Mouse (Mus musculus): ENCODE data around the gene Osbpl6.

Gene Osbpl6

DNA sequence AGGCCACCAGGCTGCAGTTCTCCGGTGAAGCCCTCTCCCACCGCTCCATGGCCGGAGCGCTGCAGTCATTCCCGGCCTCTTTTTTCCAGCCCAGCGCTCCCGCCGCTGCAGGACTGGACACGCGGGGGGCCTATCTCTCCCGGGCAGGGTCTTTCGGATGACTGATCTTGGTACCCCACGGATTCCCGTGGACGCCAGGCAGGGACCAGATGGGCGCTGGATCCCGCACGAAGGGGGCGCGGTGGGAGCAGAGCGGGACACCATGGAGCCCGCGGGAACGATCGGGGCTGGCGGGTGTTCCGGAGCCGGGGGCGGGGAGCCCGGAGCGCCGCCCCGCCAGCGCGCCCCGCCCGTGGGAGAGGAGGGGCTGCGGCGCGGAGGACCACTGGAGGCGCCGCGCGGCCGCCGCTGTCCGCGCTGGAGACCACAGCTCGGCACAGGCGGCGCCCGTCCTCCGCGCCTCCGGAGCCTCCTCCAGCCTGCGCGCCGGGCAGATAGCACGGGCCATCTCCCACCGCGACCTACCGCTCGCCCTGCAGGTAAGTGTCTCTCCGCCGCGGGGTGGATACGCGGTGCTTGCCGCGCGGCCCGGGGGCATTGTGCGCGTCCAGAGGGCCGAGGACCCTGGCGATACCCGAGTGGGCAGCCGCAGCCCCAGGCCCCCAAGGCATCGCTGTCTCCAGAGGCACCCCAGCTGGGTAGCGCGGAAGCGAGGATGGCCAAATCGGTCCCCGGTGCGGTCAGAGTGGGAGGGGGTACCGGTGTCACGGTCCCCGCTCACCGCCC lies at the start of gene Osbpl6:
Gene Osbpl6 (plus strand): TSS at position 358 of the 786 bp plus-strand sequence.
- no peak for DNase-seq (ENCODE audit: low spot score)

DNA sequence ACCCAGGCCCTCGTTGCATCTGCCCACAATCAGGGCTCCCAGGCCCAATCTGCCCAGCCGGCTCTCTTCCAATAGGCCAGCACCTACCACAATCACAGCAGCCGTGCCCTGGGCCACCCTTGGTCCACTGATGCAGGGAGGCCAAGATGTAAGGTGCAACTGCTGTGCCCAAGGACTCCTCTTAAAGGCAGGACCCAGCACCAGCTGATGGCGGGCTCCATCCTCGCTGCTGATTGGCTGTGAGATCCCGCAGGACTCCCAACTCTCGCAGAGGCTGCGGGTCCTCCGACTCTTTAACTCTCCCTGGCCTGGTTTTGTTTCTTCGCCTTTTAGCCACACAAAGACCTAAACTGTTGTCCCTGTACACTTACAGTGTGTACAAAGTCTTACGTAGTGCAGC lies 46.1 kb upstream of the Osbpl6 start, which contains the start of gene Cyct:
Gene Cyct (minus strand): TSS at position 225 of the 400 bp plus-strand sequence.
- DNase-seq (ENCODE audit: low spot score), result no peak

DNA sequence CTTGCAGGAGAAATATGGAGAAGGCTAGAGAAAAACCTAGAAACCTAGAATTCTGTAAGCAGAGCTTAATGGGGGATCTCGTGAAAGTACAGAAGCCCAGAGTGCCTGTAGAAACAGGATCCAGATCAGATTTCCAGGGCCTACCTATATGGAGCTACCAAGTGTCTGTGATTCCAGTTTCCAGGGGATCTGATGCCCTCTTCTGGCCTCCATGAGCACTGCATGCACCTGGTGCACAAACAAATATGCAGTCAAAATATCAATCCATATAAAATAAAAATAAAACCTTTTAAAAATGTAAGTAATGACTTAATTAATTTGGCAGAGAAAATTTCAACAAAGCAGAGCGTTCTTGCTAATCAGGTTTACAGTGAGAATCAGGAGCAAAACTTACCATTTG lies 44.2 kb upstream of the Osbpl6 start:
- no peak for DNase-seq (ENCODE audit: low spot score)

DNA sequence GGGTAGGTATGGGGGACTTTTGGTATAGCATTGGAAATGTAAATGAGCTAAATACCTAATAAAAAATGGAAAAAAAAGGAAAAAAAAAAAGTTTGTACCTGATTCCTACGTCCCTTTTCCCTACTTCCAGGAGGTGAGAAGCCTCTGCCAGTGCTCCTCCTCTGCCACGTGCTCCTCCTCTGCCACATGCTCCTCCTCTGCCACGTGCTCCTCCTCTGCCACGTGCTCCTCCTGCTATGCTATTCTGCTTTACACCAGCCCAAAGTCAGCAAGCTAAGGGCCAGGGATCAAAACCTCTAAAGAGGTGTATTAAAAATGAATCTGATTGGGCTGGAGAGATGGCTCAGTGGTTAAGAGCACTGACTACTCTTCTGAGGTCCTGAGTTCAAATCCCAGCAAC lies 40.5 kb upstream of the Osbpl6 start:
- no peak for DNase-seq (ENCODE audit: low spot score)

DNA sequence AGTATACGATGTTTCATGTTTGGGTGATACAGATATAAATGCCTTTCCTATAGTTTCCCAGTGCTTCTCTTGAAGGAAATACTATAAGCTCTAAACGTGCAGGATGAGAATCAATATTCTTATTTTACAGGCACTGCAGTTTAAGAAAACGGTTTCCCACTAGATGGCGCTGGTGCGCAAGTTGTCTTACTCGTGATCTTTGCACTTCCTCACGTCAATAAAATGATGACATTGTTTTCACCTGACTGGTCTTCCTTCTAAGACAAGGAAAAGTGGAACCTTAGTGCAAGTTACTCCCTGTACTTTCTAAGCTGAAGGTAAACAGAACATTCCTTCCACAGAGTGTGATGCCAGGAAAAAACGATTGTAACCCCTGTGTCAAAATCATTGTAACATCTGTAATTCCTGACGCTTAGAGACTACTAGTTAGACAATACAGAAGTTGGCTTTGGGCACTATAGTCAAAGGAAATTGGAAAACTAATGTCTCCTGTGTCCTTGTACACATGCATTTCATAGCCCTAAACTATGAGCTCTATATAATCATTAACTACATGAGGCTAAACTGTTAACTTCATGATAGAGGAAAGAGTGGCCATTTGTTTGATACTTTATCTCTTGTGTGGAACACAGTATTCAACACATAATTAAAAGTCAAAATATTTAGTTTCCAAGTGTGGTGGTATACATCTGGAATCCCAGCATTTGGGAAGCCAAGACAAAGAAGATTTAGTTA lies 39.0 kb upstream of the Osbpl6 start:
- DNase-seq (ENCODE audit: low spot score), result peak; percentile 55

DNA sequence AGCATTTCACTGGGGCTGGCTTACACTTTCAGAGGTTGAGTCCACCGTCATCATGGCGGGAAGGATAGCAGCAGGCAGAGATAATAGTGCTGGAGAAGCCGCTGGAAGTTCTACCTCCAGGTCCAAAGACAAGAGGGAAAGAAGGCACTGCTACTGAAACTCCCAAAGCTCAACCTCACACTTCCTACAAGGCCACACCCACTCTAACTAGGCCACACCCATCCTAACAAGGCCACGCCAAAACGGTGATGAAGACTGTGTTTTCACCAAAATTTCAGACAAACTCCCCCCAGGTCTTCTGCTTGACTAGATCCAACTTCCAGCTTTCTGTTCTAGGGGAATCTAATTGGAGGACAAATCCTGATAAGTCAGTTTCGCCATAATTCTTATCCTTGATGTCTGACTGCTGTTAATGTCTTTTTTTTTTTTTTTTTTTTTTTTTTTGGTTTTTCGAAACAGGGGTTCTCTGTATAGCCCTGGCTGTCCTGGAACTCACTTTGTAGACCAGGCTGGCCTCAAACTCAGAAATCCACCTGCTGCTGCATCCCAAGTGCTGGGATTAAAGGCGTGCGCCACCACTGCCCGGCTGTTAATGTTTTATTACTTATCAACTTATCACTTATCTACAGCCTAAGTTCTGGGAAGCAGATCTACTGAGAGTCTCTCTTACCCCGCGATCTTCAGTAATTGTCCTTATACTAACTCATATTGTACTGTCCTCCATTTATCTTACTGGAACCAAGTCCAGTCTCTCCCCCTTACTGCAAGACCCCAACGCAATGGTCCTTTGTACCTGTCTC lies 37.2 kb upstream of the Osbpl6 start:
- DNase-seq (ENCODE audit: low spot score), result no peak

DNA sequence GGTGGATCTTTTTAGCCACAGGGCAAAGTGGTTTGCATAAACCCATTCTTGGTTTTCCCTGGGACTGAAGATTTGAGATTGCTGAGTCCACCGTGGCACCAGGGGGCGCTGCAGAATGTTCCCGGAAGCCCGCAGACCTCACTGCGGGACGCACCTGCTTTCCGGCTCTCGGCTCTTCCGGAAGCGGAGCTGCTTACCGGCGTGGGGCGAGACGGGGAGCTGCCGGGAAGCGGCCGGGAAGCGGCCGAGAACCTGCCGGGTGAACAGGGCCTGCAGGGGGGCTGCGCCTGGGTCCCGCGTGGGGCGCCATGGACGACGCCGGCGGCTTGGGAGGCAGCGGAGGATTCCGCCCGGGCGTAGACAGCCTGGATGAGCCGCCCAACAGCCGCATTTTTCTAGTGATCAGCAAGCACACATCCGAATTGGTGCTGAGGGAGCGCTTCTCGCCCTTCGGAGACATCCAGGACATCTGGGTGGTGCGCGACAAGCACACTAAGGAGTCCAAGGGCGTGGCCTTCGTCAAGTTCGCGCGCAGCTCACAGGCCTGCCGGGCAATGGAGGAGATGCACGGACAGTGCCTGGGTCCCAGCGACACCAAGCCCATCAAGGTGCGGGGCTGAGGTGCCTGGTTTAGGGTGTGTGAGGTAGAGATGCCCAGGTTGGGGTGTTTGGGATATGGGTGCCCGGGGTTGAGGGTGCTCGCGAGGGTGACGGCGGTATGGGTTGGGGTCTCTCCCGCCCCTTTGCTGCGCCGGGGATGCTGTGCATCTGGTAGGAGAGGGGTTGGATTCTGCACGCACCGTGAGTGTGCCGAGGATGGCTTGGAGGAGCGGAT lies 36.3 kb upstream of the Osbpl6 start, which contains the start of gene Rbm45:
Gene Rbm45 (plus strand): TSS at position 164 of the 835 bp plus-strand sequence.
- DNase-seq (ENCODE audit: low spot score), result peak; percentile 76

DNA sequence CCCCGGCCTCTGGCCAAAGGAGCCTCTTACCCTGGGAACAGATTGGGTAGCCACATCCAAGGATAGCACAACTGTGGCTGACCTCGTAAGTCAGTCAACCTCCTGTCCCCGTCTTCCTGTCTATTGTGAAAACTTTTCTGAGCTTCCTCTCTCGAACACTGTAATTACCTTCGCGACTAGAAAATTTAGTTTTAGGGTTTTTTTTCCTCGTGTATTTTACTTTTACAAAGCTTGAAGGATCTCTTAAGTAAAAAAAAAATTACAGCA lies 35.7 kb upstream of the Osbpl6 start:
- no peak for DNase-seq (ENCODE audit: low spot score)

DNA sequence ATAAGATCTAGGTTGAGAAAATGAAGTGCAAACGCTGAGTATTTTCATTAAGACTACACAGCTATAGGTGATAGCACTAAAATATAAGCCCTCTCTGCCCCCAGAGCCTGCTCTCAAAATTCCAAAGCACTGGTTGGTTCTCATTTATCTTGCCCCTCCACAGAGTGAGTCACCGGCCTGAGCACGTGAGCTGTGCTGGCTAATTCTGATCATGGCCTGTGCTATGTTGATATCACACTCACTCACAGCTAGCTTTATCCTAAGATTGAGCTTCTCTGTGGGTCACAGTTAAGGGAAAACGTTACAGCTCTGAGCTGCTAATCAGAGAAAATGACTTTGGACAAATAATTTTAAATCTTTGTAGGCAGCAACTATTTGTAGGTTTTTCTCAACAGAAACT lies 34.1 kb upstream of the Osbpl6 start:
- no peak for DNase-seq (ENCODE audit: low spot score)

DNA sequence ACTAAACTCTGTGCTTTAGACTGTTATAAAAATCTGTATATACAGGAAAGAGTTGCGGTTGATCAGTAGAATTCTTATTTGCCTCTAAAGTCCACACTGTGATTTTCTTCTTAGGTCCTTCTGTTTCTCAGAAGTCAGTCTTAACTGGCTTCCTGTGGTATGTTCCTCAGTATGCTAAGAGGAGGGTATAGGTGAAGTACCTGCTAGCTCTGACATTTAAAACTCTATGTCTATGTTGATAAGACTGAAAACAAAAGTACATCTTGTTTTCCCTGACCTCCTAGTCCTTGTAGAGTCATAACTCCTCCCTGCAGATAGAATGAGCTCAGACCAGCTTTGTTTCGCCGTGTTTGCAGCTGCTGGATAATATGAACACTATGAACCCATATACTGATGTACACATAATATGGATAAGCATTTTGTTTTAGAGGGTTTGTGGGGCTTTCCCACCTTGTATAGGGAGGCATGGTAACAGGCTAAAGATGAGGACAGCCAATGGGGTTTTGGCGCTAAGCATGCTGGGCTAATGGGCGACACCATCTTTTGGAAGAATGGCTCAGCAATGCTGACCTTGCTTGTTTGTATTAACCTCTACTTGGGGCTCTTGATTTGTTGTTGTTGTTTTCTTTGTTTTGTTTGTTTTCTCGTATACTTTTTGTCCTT lies 31.6 kb upstream of the Osbpl6 start:
- DNase-seq (ENCODE audit: low spot score), result no peak

DNA sequence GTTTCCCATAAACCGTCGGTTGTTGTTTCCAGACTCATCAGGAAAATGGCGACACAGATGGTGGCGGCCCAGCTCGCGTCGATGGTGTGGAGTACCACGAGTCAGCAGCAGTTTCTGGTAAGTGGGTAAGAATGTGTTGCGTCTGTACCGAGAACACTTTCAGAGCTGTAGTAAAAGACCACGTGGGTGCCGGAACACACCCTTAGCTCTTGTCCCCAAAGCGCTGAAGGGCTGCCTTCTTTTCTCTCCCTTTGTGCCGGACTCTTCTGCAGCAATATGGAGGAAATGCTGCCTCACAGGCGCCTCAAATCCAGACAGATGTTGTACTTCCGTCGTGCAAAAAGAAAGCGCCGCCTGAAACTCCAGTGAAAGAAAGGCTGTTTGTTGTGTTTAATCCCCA lies 27.7 kb upstream of the Osbpl6 start:
- DNase-seq (ENCODE audit: low spot score), result no peak

DNA sequence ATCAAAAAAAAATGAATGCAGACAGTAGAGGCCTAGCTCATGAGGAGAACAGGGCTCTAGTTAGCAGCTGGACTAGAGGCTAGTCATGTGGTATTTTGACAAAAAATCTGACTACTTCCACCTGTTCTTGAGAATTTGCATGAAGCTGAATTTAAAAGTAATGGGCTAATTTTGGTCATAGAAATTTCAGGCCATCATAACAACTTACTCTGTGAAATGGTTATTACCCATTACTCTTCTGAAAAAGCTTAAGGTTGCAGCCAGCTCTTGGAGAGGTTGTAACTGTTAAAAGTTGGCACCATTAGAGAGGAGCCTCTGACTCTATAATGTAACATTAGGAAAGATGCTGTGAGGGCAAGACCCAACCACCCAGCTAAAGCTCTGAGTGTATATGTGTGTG lies 19.8 kb upstream of the Osbpl6 start:
- no peak for DNase-seq (ENCODE audit: low spot score)

DNA sequence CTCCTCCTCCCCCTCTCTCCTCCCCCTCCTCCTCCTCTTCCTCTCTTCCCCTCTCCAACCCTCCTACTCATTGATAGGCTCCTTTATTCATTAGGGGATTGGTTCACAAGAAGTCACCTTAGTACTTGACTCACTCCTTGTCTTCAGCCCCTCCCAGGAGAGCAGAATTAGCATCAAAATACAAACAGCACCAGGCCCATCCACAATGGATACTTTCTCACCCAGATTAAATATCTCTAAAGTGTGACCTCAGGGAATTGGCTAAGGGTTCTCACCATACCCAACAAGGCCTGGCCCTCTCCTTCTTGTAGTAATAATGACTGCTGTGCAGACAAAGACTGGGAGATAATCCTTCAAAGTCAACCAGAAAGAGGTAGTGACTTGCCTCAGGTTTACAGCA lies 6.1 kb upstream of the Osbpl6 start:
- no peak for DNase-seq (ENCODE audit: low spot score)

DNA sequence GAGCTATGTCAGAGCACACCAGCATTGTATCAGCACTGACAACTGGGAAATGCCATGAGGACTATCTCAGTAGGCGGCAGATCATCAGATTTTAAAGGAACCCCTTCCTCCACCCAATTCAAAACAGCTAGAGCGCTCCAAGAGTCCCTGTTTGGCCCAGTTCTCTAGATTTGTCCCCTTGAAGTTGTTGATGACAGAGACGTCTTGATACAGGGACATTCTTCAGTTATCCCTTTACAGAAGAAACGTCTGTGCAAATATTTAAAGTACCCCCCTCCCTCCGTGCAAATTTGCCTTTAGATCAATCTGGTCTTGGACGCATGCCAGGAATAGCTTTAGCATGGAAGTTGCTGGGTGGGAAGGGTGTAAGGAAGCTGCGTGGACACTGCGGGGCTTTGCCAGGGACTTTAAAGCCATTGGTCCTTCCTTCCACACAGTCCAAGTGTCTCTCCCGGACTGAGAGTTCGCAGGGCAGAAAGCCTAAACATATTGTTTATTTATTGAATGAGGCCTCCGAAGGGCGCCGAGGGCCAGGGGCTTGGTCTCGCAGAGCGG lies 635 bp upstream of the Osbpl6 start:
- DNase-seq (ENCODE audit: low spot score), result no peak

DNA sequence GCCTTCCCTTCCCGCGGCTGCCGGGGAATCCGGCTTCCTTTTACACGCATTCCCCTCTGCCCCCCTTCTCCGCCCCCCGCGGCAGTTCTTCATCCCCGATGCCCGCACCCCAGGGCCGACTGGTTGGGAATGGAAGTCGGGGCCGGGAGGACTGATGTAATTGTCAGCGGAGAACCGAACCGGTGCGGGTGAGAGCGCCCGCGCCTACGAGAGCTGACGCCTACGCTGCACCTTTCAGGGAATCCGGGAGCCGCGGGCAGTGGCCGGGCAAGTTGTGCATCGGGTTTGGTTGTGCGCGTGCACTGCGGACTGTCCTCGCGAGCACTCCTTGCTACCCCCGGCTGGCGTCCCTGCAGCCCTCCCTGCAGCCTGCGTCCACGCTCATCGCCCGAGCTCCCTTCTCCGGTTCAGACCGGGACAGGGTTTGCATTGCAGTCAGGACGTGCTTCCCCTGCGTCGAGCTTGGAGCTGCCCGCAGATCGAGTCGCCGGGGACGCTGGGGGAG lies 681 bp downstream of the Osbpl6 start:
- no peak for DNase-seq (ENCODE audit: low spot score)

DNA sequence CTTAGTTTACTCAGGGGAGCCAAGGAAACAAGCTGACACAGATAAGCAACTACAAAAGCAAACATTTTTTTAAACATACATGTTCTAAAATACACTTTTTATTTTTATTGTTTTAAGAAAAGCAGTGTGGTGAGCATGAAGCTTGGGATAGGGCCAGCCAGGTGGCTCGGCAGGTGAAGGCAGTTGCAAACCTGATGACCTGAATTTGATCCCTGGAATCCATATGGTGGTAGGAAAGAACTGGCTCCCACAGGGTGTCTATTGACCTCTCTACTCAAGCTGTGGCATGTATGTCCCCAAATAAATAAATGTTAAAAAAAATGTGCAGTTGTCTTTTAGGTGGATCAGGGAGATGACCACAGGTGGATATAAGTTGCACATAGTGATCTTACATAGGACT lies 3.2 kb downstream of the Osbpl6 start:
- no peak for DNase-seq (ENCODE audit: low spot score)

DNA sequence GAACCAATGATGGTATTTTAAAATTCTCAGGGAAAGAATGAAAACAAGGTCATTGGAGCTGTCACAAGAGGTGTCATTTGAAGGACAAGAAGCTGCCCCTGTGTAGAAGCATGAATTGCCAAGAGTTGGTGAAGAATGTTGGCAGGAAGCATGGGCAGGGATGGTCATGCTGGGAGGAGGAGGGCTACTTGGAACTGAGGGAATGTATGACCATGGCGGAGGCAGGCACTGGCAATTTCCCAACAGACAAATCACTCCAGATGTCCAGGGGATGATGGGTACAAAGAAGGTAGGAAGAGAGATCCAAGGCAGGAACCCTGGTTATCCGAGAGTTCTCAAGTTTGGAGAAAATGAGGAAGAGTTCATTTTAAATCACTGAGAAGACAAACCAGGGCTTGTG lies 3.7 kb downstream of the Osbpl6 start:
- no peak for DNase-seq (ENCODE audit: low spot score)

DNA sequence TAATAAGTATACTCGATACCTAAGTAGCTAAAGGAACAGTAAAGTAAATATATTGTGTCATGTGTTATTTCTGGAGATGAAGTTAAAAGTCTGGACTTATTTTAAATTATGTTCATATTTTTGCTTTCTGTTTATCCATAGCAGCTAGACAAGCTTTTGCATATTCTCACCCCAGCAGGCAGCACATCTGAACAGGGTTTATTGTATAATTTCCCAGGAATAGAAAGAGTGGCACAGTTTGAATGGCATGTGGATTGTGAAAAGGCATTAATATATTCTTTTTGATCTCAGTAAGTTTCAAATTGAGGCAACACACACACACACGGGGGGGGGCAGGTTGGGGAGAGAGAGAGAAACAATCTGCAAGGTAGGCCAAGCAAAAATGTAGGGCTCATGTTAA lies 6.6 kb downstream of the Osbpl6 start:
- DNase-seq (ENCODE audit: low spot score), result no peak

DNA sequence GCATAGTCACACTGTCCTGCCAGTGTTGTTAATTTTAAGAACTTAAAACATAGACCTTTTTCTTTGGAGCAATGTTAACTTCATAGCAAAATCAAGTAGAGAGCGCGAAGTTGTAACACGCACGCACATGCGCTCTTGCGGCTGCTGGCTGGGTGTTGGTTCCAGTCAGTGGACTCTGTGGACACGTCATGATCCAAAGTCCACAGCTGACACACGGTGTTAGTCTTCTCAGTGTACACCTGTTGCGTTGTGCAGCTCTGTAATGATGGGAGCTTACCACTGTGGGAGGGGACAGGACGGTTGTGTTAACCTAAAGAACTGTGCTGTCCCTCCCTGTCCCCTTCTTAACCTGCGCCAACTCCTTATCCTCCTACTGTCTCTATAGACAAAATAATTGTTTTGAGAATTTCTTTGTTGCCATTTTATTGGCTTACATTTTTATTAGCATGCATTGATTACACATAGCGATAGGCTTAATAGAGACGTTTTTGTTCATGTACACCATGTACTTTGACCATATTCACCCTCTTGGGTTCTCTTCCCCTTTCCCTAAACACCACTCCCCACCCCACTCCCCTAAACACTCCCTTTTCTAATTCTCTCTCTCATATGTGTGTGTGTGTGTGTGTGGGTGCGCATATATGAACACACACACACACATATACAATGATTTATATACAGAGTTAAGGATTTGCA lies 11.3 kb downstream of the Osbpl6 start:
- DNase-seq (ENCODE audit: low spot score), result no peak

DNA sequence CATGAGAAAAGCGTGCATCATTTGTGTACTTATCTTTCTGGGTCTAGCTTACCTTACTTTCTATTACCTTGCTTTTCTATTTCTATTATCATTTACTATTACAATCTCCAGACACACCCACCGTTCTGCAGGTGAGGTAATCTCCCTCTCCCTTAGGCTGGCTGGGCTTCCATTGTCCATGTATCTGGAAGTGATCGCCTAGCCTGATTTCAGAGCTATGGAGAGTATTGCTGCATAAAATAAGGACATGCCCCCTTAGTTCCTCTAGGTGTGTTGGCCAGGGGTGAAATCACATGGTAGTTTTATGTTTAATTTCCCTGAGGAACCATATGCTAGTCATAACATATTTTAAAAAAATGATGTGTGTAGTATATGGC lies 11.8 kb downstream of the Osbpl6 start:
- no peak for DNase-seq (ENCODE audit: low spot score)
